Mouse (Mus musculus) ES-E14 (cell line): ENCODE results near the gene Syde2. TPM values are rescaled to one million over a fixed set of nuclear protein-coding genes. Genes with fewer than 3 reads are reported as not detected.

Experiments
- DNase-seq: peaks from one replicate; pipeline ENCODE4 v3.0.0-alpha.2; 2013; ENCODE audit warnings: low read depth, low spot score
- H3K27ac ChIP-seq: 2 replicates; pipeline ENCODE4 v1.5.1; 2012; ENCODE audit warnings: low read depth, mild to moderate bottlenecking, low read length, moderate library complexity, mixed read lengths; ENCODE audit not compliant: poor library complexity, insufficient read depth, severe bottlenecking
- H3K36me3 ChIP-seq: 2 replicates; pipeline ENCODE4 v1.6.1; 2012; ENCODE audit warnings: mild to moderate bottlenecking, low read length, moderate library complexity, mixed read lengths; ENCODE audit not compliant: control insufficient read depth, poor library complexity, insufficient read depth, severe bottlenecking
- H3K4me1 ChIP-seq, 2 experiments: fragments of 150-350 bp in 1 of 2; sonication (generic) in 1 of 2; 2 replicates each; pipeline ENCODE4 v1.6.1; 2012; ENCODE audit warnings: low read length in 2 of 2, mild to moderate bottlenecking in 1 of 2, mixed read lengths in 1 of 2; ENCODE audit not compliant: control insufficient read depth in 2 of 2, insufficient read depth in 2 of 2, poor library complexity in 1 of 2
- H3K4me3 ChIP-seq, 2 experiments: fragments of 150-350 bp in 1 of 2; sonication (generic) in 1 of 2; 2 replicates each; pipeline ENCODE4 v1.5.1; 2012; ENCODE audit warnings: low read length in 2 of 2, low read depth in 1 of 2, mild to moderate bottlenecking in 1 of 2, mixed read lengths in 1 of 2; ENCODE audit not compliant: insufficient read depth in 1 of 2, poor library complexity in 1 of 2, severe bottlenecking in 1 of 2
- H3K9ac ChIP-seq: 2 replicates; pipeline ENCODE4 v1.6.1; 2012; ENCODE audit warnings: low read depth, mild to moderate bottlenecking, low read length, mixed read lengths; ENCODE audit not compliant: poor library complexity, insufficient read depth, severe bottlenecking
- H3K9me3 ChIP-seq: fragments of 150-350 bp; sonication (generic); 2 replicates; pipeline ENCODE4 v1.6.1; 2012; ENCODE audit warnings: low read depth, mild to moderate bottlenecking, low read length; ENCODE audit not compliant: control insufficient read depth, insufficient read depth
- CHD2 ChIP-seq: IDR thresholded peaks from 2 replicates; pipeline ENCODE4 v1.6.1; 2014; ENCODE audit warnings: mild to moderate bottlenecking, low read depth, low read length, inconsistent platforms
- HCFC1 ChIP-seq: IDR thresholded peaks from 2 replicates; pipeline ENCODE4 v1.6.1; 2012; ENCODE audit warnings: low read length, inconsistent platforms, borderline replicate concordance; ENCODE audit not compliant: insufficient read depth
- MAFK ChIP-seq: IDR thresholded peaks from 2 replicates; pipeline ENCODE4 v1.6.1; 2014; ENCODE audit warnings: mild to moderate bottlenecking, low read depth, low read length, inconsistent platforms; ENCODE audit not compliant: insufficient read depth
- ZC3H11A ChIP-seq: IDR thresholded peaks from 2 replicates; pipeline ENCODE4 v1.6.1; 2012; ENCODE audit warnings: low read depth, mild to moderate bottlenecking, inconsistent platforms, low read length, borderline replicate concordance
- ZNF384 ChIP-seq: IDR thresholded peaks from 2 replicates; pipeline ENCODE4 v1.6.1; 2012; ENCODE audit warnings: low read depth, low read length, inconsistent platforms
- in situ Hi-C, 2 experiments: fragments of 600-800 bp; cut with MboI; formaldehyde crosslinking; loops; one replicate each; pipeline ENCODE4 v1.15.1; 2025; ENCODE audit warnings: low sequenced_read_pairs in 2 of 2, inconsistent platforms in 1 of 2; ENCODE audit not compliant: unreplicated experiment in 2 of 2
- total RNA-seq: library from RNA; depleted of rRNA; stranded (reverse); fragments of 300-350 nt; gene quantifications from 2 replicates; pipeline ENCODE4 v1.2.3, GENCODE M21; 2012

Gene Syde2
- total RNA-seq, 1 experiment, result 19.9 TPM

- Histone ChIP-seq H3K9ac (no peak overlapping the region), H3K4me3 (no peak overlapping the region), H3K27ac (no peak overlapping the region), H3K9me3 (no peaks in the 10 kb centered on the region), H3K36me3 (no peaks in the 10 kb centered on the region), H3K4me1 (peaks cover 0 to 1% of the 10 kb centered on the region in 2 experiments; a peak in 1 of 4 replicates)
- TF ChIP-seq ZNF384, result no peak
- TF ChIP-seq ZC3H11A, result no peak
- no peak for TF ChIP-seq HCFC1
- TF ChIP-seq CHD2, result no peak
- no peak for TF ChIP-seq MAFK
- DNase-seq, result no peak
- in situ Hi-C loops, result no loop called here
These were observed 34.7 kb upstream of the Syde2 start for GRCm38 (mm10) chr3:145952945-145953344.

GRCm38 (mm10) chr3:145953411-145953810, 34.3 kb upstream of the Syde2 start:
- Histone ChIP-seq H3K27ac (no peak overlapping the region), H3K9ac (no peak overlapping the region), H3K4me3 (no peak overlapping the region), H3K36me3 (no peaks in the 10 kb centered on the region), H3K9me3 (no peaks in the 10 kb centered on the region), H3K4me1 (peaks cover 0 to 1% of the 10 kb centered on the region in 2 experiments; a peak in 1 of 4 replicates)
- TF ChIP-seq CHD2 (no peak), ZNF384 (no peak), HCFC1 (no peak), ZC3H11A (no peak), MAFK (no peak)
- in situ Hi-C loops, result no loop called here
- no peak for DNase-seq

- no peaks in the 10 kb centered on the region for H3K36me3 ChIP-seq
- no peak overlapping the region for H3K4me3 ChIP-seq
- in situ Hi-C loops, result no loop called here
- TF ChIP-seq MAFK, result no peak
- TF ChIP-seq ZNF384, result no peak
- no peak for TF ChIP-seq ZC3H11A
- TF ChIP-seq CHD2, result no peak
- no peak for TF ChIP-seq HCFC1
- no peak overlapping the region for H3K9ac ChIP-seq
- DNase-seq, result no peak
- H3K27ac ChIP-seq, result no peak overlapping the region
- peaks cover 0 to 16% of the 10 kb centered on the region in 2 experiments for H3K4me1 ChIP-seq
- H3K9me3 ChIP-seq, result no peaks in the 10 kb centered on the region
These were observed 27.8 kb upstream of the Syde2 start for GRCm38 (mm10) chr3:145959824-145960223.

- no peak overlapping the region for H3K4me3 ChIP-seq
- no peak overlapping the region for H3K9ac ChIP-seq
- no peak for DNase-seq
- no peaks in the 10 kb centered on the region for H3K9me3 ChIP-seq
- H3K36me3 ChIP-seq, result no peaks in the 10 kb centered on the region
- H3K27ac ChIP-seq, result no peak overlapping the region
- H3K4me1 ChIP-seq, result peaks cover 0 to 21% of the 10 kb centered on the region in 2 experiments
- TF ChIP-seq ZC3H11A (no peak), ZNF384 (no peak), MAFK (no peak), HCFC1 (no peak), CHD2 (no peak)
- in situ Hi-C loops, result no loop called here
These were observed 25.3 kb upstream of the Syde2 start for GRCm38 (mm10) chr3:145962411-145962810.
